Mouse (Mus musculus) embryo, embryonic 10.5 days (tissue): Measurements from ENCODE around the gene Gas1.

Experiments used
- DNase-seq: peaks from one replicate; pipeline ENCODE4 v3.0.0-alpha.2; 2015; ENCODE audit warnings: low spot score

Gene Gas1

DNA sequence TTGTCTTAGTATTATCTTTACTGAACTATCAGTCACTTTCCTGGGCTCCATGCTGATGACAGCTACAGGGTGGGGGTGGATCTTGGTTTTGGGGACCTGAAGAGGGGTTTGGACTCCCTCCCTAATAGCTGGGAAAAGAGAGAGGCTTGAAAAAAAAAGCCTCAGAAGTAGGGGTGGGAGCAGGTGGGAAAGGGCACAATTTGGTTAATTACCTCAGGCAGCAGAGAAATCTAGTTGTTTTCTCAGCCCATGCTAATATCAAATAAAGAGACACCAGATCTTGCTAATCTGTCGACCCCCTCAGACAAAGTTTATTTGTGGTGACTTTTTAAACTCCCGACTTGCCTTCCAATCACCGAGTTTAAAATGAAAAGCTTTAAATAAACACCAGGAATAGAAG lies 4.0 kb downstream of the Gas1 start:
- DNase-seq = peak; percentile 68

DNA sequence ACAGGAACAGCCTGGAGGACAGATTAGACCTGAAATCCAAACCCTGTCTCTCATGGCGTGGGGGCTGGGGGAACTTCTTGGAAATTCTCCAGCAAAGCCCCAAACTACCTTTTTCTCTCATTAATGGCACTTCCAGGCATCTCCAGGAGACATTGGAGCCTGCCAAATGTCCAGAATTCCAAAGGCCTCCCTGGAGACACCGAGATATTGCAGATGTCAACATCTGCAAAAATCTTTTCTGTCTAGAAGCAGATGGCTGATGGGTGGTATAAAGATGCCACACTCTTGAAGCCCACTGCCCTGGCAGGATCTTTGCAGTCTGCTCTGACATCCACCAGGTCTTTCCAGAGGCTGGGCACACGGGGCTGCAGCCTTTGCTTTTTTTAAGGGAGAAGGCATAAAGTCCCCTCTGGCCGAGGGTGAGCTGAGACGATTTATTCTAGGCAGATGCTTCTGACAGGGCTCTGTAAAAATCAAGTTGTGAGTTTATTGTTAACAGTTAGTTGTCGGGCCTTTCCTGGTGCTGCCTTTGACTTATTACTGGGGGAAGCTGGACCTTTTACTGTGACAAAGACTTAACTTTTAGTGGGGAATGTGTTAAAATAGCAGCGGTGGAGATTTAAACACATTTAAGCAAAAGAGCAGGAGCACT lies 4.7 kb downstream of the Gas1 start:
- DNase-seq = peak; percentile 63

DNA sequence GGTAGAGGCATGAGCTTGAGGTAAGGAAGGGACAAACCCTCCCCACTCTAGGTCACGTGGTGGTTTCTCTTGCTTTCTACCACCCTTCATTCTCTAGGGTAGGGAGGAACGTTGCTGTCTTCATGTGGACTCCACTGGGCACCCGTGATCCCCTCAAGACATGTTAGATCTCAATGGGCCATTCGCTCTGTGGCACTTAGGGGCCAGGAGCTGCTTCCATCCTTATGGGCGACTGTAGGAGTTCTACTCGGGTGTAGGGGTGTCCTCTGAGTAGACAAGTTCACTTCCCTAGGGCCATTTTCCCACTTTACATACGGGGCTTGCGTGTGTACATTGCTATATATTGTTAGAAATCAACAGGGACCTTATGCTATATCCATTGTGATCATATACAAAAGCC lies 5.4 kb downstream of the Gas1 start:
- DNase-seq = peak; percentile 17

DNA sequence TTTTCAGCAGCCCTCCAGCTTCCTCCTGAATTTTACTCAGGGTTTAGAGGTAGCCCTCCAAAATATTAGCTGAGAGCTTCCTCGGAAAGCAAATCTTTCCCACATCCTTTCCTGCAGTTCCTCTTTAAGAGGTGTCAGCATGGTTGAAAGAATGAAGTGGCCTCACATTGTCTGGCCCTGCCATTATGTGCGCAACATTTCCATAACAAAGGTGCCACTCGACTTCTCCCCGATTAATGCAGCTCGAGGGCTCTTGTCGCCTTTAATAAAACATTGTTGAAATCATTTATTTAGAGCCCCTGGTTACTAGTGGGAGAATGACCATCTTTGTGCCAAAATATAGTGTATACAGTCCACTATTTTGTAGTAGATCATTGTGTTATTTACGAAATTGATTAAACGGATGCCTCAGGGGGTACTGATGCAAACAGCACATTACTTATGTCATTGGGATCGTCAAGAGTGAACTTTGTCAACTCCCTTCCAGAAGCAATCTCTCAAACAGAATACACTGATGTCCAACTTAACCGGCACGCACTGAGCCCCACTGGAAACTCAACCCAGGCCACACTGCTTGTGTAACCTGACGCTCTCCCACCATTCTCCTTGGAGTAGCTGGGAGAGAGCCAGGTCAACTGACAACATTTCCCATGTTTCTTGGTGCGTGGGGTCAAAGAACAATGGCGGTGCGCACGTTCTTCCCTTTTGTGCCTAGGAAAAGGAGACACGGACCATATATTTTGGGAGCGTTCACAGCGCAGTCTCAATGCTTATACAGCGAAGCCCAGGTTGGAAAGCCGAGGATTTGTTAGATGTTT lies 6.1 kb downstream of the Gas1 start:
- peak; percentile 84 for DNase-seq

DNA sequence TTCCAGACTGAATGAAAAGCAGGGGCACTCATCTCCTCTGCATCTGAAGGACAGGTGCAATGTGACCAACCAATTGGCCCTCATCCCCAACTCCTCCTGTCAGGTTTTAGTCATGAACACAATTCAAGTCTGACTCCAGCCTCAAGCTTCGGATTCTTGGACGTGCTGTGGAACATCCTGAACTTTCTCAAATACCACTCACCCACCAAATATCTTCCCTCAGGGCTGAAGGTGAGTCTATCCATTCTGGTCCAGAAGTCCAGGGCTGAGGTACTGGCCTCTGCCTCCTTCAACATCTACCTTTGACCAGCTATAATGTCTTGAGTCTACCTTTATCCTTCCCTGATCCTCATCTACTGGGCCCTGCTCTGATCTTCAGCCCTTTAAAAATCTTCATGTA lies 8.1 kb downstream of the Gas1 start:
- DNase-seq = no peak

DNA sequence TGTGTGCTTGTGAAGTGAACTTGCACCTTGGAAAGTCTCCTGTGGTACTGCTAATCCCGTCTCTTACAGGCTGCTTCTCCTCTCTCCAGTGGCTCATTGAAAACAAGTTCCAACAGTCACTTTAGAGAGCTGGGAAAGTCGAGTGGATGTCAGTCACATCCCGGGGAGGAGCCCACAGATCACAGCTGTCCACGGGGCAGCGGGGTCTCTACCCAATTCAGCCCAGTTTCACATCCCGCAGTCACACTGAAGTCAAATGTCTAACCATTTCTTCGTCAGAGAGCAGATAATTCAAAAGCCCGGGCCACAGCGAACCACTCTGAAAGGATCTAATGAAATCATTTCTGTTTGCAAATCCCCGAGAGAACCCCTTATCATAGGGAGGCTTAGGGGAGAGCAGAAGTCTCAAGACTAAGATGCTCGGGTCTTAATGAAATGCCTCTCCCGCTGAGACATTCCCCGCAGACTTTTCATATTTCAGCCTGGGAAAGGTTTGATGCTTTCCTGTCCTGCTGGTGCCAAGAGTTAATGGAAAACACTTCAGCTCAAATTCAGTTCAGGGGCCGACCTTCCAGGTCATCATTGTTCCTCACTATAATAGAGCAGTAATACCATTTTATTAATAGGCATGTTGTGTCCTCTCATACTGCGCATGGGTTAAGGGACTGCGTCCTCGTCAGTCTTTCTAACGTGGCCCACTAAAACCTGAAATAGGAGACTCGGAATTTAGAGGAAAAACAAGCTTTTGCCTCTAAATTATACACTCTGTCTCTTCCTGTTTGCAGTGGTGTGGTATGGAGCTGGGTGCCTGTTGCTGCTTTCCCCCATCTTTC lies 20.7 kb downstream of the Gas1 start:
- peak; percentile 58 for DNase-seq

DNA sequence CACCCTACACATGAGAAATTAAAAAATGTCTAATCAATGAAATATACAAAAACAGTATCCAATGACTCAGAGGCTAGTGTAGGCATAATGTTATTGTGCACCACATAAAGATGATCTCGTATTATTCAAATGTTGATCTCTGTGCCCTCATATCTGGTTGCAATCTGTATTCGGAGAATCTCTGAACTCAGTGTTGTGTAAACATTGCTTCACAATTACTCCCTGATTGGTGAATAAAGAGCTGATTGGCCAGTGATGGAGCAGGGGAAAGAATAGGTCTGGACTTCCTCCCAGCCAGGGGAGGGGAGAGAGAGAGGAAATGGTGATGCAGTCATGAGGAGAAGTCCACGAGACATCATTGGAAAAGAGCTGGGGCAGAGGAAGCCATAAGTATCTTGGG lies 23.0 kb downstream of the Gas1 start:
- no peak for DNase-seq

DNA sequence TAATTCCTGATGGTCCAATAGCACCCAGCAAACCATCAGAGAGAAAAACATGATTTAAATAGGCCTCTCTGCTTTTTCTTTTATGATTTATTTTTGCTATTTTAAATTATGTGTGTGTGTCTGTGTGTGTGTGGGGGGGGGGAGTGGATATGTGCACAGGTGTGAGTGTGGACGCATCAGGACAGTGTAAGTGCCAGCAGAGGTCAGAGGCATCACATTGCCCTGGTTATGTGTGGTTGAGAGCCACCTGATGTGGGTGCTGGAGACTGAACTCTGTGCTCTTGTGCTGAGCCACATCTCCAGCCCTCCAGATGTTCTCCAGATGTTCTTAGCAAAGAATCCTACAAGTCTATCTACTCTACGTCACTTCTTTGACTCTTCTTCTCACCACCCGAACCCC lies 28.9 kb downstream of the Gas1 start:
- DNase-seq = no peak

DNA sequence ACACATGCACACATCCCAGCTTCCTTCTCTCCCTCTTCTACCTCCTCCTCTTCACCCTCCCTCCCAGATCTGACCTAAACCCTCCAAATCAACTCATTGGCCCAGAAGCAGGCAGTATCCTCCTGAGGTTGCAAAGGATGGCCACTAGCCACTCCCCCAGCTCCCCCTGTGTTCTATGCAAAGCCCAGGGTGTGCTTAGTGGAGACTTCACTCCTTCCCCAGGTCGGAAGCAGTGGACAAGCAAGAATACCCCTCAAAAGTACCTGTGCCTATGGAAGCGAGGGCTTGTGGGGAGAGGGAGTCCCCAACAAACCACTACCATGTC lies 29.3 kb downstream of the Gas1 start:
- no peak for DNase-seq

DNA sequence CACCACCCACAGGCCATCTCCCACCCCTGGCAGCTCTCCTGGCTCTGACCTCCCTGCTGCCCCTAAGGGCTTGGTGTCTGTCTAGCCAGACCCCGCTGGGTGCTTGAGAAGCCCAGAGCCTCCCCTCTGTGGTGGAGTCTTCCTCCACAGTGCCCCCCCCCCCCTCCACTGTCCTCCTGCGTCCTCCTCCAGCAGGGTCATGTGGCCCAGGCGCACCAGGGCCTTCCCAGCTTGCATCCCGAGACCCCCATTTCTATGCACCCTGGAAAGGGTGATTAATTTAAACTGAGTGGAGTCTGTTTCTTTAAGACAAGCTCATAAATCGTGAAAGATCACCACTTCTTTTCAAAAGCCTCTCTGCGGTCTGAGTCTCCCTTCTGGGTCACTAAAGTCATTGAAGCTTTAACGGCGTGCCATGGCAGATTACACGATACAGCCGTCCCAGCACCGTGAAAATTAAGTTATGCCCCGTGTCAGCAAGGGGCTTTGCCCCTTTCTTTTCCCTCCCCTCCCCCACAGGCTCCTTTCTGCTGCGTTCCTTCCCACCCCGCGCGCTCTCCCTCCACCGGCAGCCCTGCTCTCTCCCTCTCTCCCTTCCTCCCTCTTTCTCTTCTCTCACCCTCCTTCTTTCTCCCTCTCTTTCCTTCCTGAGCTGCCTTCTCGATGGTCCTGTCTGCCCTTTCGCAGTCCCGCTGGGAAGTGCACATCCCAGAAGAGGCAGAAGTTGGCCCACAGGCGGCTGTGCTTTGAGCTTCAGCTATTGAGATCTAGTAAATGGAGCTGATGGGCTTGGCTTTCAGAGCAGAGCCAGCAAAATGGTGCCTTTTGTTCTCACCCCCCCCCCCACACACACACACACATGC lies 29.9 kb downstream of the Gas1 start:
- DNase-seq = peak; percentile 92

DNA sequence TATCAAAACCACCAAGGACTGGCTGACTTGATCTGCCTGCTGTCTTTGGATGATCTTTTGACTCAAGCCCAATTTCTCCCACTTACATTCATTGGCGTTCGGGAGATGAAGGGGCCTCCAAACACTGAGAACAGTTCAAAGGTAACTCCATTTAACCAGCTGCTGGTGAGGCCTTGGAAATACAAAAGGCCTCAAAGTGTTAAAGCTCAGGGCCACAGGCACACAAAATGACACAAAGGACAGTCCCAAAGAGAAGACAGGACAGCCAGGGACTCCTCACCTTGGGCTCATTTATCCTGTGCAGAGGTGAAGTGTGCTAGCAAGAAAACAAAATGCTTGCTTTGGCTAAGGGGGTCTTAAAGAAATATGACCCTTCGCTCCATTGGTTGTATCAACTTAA lies 30.9 kb downstream of the Gas1 start:
- peak; percentile 52 for DNase-seq

DNA sequence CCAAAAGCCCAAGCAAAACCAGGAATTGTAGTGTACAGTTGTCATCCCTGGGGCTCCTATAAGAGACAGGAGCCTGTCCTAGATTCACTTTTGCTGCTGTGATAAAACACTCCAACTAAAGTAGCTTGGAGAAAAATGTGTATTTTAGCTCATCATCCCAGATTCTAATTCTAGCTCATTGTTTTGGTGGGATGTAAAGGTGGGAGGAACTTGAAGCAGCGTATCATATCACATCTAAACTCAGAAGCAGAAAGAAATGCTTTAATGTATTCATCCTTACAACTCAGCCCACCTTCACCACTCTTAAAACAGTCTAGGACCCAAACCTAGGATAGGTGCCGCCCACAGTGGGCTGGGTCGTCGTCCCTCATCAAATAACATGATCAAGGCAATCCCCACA lies 40.2 kb downstream of the Gas1 start:
- DNase-seq = no peak

DNA sequence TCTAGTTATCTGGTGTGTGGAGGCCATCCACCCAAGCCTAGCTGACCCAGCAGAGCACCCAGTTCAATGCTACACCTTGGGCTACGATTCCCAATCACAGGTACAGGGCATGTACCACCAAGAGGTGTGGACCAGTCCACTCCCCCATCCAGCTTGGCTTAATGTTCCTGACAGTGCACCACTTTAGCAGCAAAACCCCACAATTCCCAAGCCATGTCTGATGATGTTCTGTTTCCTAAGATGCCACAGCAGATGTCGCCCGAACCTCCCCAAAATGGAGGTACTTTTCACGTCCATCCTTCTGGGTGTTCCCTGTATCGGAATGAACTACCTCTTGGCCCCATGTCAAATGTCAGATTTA lies 42.7 kb downstream of the Gas1 start:
- no peak for DNase-seq

DNA sequence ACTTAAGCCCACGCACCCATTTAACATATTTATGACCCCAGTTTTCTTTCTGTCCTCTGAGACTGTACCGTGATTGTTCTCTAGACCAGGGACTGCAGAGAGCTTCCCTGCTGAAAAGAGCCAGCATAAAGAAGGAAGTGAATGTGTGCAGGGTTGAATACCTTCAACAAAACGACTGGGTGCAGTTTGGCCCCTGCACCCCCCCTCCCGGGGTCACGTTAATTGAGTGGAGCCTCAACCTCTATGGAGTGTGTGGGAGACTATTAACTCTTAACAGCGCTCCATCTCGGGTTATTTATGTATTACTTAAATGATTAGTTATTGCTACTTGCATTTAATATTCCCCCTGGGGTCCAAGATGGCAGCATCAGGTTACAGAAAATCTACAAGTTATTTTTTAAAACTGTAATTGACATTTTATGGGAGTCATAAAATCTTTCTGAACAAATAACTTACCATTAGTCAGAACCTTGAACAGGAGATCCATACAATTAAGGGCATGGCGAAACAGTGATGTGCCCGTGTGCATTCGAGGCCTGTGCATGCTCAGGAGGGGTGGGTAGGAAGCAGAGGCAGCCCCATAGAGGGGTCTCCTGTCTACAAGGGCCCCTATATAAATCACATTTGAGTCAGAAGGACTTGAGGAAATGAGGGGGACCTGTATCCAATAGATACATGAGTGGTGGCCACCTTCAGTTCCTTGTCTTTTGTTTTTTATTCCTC lies 43.3 kb downstream of the Gas1 start:
- DNase-seq = no peak

DNA sequence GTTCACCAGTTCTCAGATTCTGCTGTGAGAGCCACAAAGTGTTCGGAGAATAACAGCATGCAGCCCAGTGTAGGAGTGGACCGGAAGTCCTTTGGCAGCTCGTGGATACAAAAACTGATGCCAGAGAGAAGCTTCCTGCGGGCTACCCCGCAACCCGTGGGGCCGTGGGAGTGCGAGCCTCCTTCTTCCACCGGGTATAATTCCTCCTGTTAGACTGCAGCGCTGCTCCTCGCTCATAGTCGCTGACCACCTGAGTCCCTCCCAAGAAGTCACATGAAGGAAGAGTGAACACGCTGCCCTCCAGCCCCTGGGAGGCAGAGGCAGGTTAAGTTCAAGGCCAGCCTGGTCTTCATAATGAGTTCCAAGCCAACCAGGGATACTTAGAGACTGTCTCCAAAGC lies 45.4 kb downstream of the Gas1 start:
- DNase-seq = no peak

DNA sequence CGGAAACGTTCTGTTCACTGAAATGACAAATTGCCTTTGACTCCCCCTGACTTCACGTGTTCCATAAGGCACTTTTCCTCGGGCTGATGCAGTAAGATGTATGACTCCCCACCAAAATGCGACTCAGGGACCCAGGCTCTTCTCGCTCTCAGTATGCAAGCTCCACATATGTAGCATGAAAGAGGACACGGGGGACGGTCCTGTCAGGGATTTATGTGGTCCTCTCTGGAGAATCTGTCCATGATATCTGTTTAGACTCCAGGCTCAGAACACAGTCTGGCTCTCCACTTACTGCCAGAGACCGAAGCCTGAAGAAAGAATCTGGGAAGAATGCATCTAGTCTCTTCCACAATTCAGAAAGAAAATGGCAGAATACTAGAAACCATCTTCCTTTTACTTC lies 47.6 kb downstream of the Gas1 start:
- DNase-seq = no peak

DNA sequence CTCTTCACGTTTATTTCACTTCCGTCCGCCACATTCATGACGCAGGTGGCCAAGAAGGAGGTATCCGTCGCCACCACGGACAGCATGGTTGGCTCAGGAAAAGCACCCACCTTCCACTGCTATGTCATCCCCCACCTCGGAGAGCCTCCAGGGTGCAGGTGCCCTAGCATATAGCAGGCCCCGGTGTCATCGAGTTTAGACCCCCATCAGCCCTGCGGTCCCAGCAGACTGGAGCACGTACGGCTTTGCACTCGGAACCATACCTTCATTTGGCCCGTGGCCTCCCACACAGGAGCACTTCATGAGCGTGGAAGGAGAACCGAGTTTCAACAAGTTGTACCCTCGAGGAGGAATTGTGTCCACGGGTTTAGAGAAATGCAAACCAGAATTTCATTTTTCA lies 50.8 kb downstream of the Gas1 start:
- DNase-seq = no peak

DNA sequence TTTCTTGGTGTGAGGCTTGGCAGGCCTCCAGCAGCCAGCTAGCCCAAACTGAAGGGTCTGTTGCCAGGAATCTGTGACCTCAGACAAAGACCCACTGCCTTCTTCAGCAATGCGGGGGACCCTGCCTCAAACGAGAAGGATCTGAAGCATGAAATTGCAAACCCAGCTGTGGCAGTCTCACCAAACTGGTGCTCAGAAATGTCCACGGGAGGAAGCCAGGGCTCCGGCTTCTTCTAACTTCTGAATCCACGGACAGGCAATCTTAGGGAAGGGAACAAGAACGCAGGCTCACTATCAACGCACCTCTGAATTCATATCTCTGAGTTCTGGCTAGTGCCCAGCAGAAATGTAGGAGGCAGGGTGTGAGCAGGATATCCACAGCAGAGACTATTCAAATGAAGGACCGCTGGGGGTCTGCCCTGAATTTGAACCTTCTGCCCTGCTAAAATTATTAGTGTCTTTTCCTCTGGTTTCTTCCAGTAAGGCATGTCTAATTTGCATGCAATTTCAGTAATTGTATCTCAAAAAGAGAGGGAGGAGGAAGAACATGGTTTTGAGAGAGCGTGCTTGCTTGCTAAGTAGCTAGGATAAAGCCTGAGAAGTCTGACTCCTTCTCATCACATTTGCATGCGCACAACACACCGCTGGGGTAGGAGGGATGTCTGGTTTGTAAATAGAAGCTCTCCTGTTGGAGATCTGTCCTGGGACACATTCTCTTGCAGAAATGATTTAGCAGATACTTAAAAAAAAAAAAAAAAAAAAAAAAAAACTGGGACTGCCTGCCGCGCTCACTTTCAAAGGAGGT lies 51.5 kb downstream of the Gas1 start:
- peak; percentile 65 for DNase-seq

DNA sequence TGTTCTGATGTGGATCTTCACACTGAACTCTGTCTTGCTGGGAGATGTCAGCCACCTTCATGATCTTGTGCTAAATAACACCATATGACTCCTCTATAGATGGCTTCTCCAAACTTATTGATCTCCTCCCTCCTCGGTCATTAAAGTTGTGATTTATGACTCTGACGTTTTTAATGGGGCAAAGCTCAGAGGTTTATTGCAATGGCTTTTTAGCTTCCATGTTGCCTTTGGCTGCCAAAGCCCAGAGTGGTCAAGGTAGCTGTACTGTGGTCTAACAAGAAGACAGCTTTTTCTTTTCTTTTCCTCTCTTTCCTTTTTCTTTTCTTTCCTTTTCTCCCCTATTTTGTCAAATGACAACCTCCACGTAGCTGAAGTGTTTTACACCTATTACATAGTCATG lies 52.1 kb downstream of the Gas1 start:
- peak; percentile 80 for DNase-seq

DNA sequence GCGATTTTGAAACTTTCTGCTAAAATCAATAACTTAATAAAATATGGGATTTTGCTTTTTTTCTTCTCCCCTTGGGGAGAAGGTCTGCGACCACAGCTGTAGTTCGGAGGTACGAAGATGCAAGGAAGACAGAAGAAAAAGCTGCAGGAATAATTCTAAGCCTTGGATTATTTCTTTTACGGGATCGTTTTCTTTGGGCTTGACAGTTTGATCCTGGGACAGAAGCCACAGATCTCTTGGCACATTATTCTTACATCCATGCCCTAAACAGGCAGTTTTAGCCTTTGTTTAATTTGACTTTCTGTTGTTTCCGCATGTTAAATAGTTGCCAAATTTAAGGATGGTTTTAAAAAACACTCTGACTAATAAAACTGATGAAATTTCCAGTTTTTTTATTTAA lies 52.7 kb downstream of the Gas1 start:
- no peak for DNase-seq
